Mouse (Mus musculus): ENCODE data around the gene Fkbp11. TPM values are rescaled to one million over a fixed set of nuclear protein-coding genes. Genes with fewer than 3 reads are reported as not detected.

Gene Fkbp11
- 9.6 and 18.2 TPM in 2 replicates for polyA plus RNA-seq (2012; ENCODE audit: insufficient read depth, low replicate concordance)

DNA sequence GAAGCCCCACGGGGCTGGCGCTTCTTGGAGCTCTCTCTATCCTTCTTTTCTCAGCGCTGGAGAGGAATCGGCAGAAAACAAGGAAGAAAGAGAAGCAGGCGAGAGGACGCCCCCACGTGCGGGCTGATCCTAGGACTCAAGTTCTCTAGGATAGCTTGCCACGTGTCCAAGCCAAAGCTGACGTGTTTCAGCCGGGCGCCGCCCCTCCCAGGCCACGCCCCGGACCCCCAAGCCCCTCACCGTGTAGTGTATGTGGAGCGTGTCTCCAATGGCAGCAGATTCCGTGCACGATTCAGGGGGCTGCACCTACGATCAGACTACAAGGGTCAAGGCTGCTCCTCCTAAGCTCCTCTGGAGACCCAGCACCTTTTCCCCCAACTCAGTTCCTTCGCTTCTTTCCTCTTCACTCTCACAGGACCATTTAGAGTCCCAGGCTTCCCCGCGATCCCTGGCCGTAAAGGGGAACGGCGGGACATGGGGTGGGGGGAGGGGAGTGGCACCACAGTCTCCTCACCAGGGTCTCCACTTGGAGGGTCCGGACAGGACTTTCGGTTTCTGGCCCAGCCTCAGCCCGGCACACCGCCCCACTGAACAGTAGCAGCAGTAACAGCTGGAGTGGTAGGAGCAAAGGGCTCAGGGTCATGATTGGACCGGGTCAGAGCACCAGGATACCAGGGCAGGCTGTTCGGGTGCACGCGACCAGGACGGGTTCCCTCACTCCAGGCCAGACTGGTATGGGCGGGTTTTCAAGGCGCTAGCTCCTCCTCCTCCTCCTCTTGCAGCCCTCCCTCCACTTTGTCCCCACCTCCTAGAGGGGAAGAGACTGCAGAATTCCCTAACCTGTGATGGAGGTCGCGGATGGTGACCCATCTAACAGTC, at the start of gene Fkbp11:
TSS of gene Fkbp11 (minus strand) at position 756 of the 879 bp plus-strand sequence.
- Histone ChIP-seq H3K27me3 (replicated peaks) (peaks cover 47% of the 10 kb centered on the region), H3K9me3 (no peaks in the 10 kb centered on the region), H3K36me3 (replicated peaks; ENCODE audit: low read length) (peaks cover 3% of the 10 kb centered on the region), H3K4me1 (peaks cover 60% of the 10 kb centered on the region), H3K4me3 (replicated peaks) (peak within 1 kb of the TSS; percentile 95)
- no peak for TF ChIP-seq GATA1 (IDR thresholded peaks at IDR 0.05; ENCODE audit: borderline replicate concordance, low read length)
- TF ChIP-seq FLI1 (IDR thresholded peaks at IDR 0.05; ENCODE audit: low read length) = no peak

DNA sequence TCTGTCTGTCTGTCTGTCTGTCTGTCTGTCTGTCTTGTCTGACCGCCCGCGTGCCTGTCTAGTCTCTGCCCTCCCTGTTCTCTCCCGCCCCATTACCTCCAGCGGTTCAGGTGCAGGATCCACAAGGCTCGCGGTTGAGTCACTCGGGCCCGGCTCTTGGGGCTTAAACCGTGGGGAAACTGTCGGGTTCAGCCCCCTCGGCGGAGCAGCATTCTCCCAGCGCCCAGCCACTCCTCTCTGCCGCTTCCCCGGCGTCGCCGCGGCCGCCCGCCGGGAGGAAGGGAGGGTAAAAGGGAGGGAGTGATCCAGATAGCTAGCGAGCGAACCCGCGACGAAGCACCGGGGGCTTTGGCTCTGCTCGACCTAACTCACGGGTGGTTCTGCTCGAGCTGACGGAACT, 49.8 kb upstream of the Fkbp11 start, which contains the start of gene Wnt10b:
TSS of gene Wnt10b (minus strand) at position 389 of the 400 bp plus-strand sequence.
- H3K4me3 ChIP-seq (replicated peaks) = peak within 1 kb of the TSS; percentile 89
- H3K36me3 ChIP-seq (replicated peaks; ENCODE audit: low read length) = no peaks in the 10 kb centered on the region
- H3K9me3 ChIP-seq = no peaks in the 10 kb centered on the region
- TF ChIP-seq FLI1 (IDR thresholded peaks at IDR 0.05; ENCODE audit: low read length) (no peak), GATA1 (IDR thresholded peaks at IDR 0.05; ENCODE audit: borderline replicate concordance, low read length) (no peak)
- H3K27me3 ChIP-seq (replicated peaks) = peaks cover 95% of the 10 kb centered on the region
- peaks cover 55% of the 10 kb centered on the region for H3K4me1 ChIP-seq

DNA sequence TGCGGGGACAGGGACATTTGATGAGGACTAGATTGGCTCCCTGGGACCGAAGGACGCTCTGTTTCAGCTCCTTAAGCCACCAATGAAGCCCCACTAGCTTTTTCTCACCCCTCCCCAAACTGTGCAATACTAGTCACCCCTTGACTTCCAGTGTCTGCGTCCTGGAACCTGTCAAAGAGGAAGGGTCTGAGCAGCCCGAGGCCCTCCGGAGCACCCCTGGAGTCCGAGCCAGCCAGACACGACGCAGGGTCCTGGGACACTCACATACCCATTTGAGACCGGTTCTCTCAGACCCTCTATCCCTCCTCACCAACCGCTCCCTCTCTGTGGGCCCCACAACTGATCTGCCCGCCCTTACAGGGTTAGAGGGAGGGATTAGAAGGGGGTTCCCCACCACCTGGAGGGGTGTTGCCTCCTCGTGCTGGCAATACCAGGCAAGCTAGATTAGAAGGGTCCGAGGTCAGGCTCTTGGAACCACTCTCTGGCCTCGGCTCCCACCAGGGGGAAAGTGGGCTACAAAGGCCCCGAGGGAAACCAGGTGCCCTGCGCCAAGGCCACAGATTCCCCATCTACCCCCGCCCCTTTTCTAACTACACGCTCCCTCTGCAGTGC, 49.1 kb upstream of the Fkbp11 start:
- H3K9me3 ChIP-seq = no peaks in the 10 kb centered on the region
- H3K4me1 ChIP-seq = peaks cover 61% of the 10 kb centered on the region
- peaks cover 97% of the 10 kb centered on the region for H3K27me3 ChIP-seq (replicated peaks)
- H3K36me3 ChIP-seq (replicated peaks; ENCODE audit: low read length) = no peaks in the 10 kb centered on the region
- peak overlapping the region; percentile 89 for H3K4me3 ChIP-seq (replicated peaks)
- no peak for TF ChIP-seq GATA1 (IDR thresholded peaks at IDR 0.05; ENCODE audit: borderline replicate concordance, low read length)
- TF ChIP-seq FLI1 (IDR thresholded peaks at IDR 0.05; ENCODE audit: low read length) = no peak

DNA sequence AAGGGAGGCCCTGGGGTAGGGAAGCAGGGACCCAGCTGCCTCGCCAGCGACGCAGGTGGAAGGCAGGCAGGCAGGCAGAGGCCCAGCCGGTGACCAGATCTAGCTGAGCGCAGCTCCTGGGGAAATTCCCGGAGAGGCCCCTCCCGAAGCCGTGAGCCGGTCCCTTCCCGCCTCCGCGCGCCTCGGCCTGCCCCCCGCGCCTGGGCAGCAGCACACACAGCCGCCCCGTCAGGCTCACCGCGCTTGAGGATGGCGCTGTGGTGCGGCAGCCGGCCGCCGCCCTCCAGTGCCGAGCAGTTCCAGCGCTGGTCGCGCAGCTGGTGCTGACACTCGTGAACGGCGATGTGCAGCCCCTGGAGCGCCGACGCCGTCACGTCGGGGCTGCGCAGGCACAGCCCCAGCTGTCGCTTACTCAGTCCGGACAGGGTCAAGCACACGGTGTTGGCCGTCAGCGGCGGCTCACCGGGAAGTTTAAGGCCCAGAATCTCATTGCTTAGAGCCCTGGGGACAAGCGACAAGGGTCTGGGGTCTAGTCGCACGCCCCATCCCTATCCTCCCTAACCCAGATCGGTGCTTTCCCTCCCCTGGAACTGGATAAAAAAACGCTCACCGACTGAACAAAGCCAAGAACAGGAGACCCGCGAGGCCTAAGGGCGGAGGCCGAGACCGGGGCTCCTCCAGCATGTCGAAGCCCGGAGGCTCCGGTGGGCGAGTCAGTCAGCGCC, 48.4 kb upstream of the Fkbp11 start:
- H3K4me3 ChIP-seq (replicated peaks) = peak overlapping the region; percentile 85
- H3K36me3 ChIP-seq (replicated peaks; ENCODE audit: low read length) = no peaks in the 10 kb centered on the region
- H3K9me3 ChIP-seq = no peaks in the 10 kb centered on the region
- TF ChIP-seq FLI1 (IDR thresholded peaks at IDR 0.05; ENCODE audit: low read length) = no peak
- no peak for TF ChIP-seq GATA1 (IDR thresholded peaks at IDR 0.05; ENCODE audit: borderline replicate concordance, low read length)
- peaks cover 97% of the 10 kb centered on the region for H3K27me3 ChIP-seq (replicated peaks)
- peaks cover 66% of the 10 kb centered on the region for H3K4me1 ChIP-seq

DNA sequence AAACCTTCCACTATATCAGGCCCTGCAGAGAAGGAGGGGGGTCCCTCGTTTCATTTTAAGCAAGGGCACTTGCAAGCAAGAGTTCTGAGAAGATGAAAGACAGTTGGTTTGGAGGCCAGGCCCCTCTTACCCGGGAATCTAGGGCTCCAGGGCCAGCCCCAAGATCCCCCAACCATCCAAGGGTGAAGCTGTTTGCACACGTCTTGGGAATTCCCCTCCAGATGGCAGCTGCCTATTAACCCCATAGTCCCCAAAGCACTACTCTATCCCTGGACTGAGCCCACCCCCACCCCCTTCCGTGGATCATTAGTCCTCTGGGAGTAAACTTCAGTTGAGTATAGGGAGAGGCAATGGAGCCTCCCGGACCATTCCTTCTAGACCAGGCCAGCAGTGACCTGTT, 47.5 kb upstream of the Fkbp11 start:
- peaks cover 64% of the 10 kb centered on the region for H3K4me1 ChIP-seq
- H3K36me3 ChIP-seq (replicated peaks; ENCODE audit: low read length) = no peaks in the 10 kb centered on the region
- no peak overlapping the region for H3K4me3 ChIP-seq (replicated peaks)
- peaks cover 96% of the 10 kb centered on the region for H3K27me3 ChIP-seq (replicated peaks)
- H3K9me3 ChIP-seq = no peaks in the 10 kb centered on the region
- TF ChIP-seq GATA1 (IDR thresholded peaks at IDR 0.05; ENCODE audit: borderline replicate concordance, low read length) = no peak
- TF ChIP-seq FLI1 (IDR thresholded peaks at IDR 0.05; ENCODE audit: low read length) = no peak

DNA sequence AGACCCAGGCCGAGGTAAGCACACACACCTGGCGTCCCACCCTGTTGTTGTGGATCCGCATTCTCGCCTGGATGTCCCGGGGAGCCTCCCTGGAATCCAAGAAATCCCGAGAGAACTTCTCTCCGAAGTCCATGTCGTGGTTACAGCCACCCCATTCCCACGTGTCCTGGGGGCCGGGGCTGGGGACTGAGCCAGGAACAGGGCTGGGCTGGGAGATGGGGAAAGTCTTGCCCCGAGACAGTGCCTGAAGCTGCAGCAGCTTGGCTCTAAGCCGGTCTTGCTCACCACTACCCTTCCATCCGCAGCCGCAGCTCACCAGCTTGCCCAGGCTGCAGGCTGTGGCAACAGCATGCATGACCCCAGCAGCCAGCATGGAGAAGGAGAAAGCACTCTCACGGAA, 46.1 kb upstream of the Fkbp11 start:
- H3K9me3 ChIP-seq = no peaks in the 10 kb centered on the region
- H3K27me3 ChIP-seq (replicated peaks) = peaks cover 93% of the 10 kb centered on the region
- H3K4me1 ChIP-seq = peaks cover 50% of the 10 kb centered on the region
- peak overlapping the region; percentile 30 for H3K4me3 ChIP-seq (replicated peaks)
- H3K36me3 ChIP-seq (replicated peaks; ENCODE audit: low read length) = no peaks in the 10 kb centered on the region
- TF ChIP-seq GATA1 (IDR thresholded peaks at IDR 0.05; ENCODE audit: borderline replicate concordance, low read length) (no peak), FLI1 (IDR thresholded peaks at IDR 0.05; ENCODE audit: low read length) (no peak)

DNA sequence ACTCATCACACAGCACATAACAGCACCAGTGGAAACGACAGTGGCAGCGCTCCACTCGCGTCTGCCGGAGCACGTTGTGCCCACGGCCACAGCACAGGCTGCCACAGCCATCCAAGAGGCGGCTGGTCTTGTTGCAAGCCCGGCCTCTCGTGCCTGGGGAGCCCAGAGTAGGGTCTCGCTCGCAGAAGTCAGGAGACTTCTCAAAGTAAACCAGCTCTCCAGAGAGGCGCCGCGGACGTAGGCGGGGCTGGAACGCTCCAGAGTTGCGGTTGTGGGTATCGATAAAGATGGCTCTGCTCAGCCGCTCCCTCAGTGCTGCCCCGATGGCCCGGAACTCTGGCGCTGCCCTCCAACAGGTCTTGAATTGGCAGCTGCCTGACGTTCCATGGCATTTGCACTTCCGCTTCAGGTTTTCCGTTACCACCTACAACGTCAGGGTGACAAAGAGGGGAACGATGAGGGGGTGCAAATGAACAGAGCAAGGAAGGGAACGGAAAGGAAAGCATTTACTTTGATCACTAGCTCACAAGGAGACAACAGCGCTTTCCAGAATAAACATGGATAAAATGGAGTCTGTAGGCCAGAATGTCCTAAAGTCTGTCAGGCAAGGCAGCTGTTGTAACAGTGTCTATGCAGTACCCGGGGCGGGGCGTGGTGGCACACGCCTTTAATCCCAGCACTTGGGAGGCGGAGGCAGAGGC, 44.7 kb upstream of the Fkbp11 start:
- peak overlapping the region; percentile 90 for H3K4me3 ChIP-seq (replicated peaks)
- H3K27me3 ChIP-seq (replicated peaks) = peaks cover 93% of the 10 kb centered on the region
- no peaks in the 10 kb centered on the region for H3K36me3 ChIP-seq (replicated peaks; ENCODE audit: low read length)
- TF ChIP-seq GATA1 (IDR thresholded peaks at IDR 0.05; ENCODE audit: borderline replicate concordance, low read length) (no peak), FLI1 (IDR thresholded peaks at IDR 0.05; ENCODE audit: low read length) (no peak)
- peaks cover 36% of the 10 kb centered on the region for H3K4me1 ChIP-seq
- H3K9me3 ChIP-seq = no peaks in the 10 kb centered on the region

DNA sequence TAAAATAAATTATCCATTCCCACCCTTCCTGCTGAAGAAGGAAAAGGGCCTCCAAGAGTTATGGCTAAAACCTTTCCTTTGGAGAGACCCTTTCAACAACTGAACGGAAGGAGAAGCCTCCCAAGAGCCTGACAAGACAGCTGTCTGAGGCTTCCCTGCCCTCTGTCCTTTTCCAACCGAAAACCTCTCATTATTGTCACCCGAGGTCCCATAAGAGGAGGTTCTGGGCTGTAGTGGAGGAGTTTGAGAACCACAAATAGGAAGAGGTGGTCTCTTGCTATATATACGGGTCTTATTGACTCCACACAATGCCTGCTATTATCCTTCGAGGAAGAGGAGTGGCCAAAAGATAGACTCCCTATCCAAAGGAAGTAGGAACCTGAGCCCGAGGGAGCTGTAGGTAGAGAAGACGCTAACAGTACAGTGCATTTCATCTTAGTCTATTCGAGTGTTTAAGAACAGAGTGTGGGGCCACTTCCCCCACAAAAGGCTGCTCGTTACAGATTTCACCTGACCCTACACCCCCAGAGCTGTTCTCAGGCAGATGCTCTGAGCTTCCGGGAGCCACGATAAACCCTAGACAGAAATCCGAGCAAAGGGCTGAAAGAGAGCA, 43.9 kb upstream of the Fkbp11 start:
- H3K36me3 ChIP-seq (replicated peaks; ENCODE audit: low read length) = no peaks in the 10 kb centered on the region
- H3K9me3 ChIP-seq = no peaks in the 10 kb centered on the region
- peaks cover 89% of the 10 kb centered on the region for H3K27me3 ChIP-seq (replicated peaks)
- peak overlapping the region; percentile 90 for H3K4me3 ChIP-seq (replicated peaks)
- TF ChIP-seq GATA1 (IDR thresholded peaks at IDR 0.05; ENCODE audit: borderline replicate concordance, low read length) (no peak), FLI1 (IDR thresholded peaks at IDR 0.05; ENCODE audit: low read length) (no peak)
- H3K4me1 ChIP-seq = peaks cover 28% of the 10 kb centered on the region

DNA sequence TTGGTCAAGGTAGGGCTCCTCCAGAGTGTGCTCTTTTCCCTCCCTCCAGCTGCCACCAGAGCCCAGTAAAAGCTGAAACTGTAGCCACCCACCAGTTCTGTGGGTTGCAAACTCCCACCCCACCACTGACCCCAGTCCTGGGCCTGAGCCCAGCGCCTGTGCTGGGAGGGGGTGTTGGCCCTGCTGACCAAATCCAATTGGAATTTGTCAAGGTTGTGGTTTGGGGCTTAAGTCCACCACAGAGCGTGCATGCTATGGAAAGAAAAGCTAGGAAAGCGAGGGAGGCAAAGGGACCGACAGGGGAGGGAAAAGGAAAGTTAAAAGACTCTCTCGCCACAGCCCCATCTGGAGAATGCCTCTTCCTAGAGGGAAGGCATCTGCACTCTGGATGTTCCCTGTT, 40.3 kb upstream of the Fkbp11 start:
- H3K9me3 ChIP-seq = no peaks in the 10 kb centered on the region
- peaks cover 75% of the 10 kb centered on the region for H3K27me3 ChIP-seq (replicated peaks)
- TF ChIP-seq FLI1 (IDR thresholded peaks at IDR 0.05; ENCODE audit: low read length) = no peak
- TF ChIP-seq GATA1 (IDR thresholded peaks at IDR 0.05; ENCODE audit: borderline replicate concordance, low read length) = no peak
- H3K4me1 ChIP-seq = peaks cover 22% of the 10 kb centered on the region
- no peaks in the 10 kb centered on the region for H3K36me3 ChIP-seq (replicated peaks; ENCODE audit: low read length)
- no peak overlapping the region for H3K4me3 ChIP-seq (replicated peaks)
